Mouse (Mus musculus) cerebellum, adult 2 months (tissue): ENCODE data around the gene Sod1. TPM values are rescaled to one million over a fixed set of nuclear protein-coding genes. Genes with fewer than 3 reads are reported as not detected.
"Not testable (repeated sequence)": the region's sequence is repeated elsewhere in the genome, so short reads cannot be mapped to it uniquely, and the experiment has no call there.

Source experiments
- DNase-seq, 2 experiments: peaks; one replicate each; pipeline ENCODE4 v3.0.0; 2021
- H3K27ac ChIP-seq: fragments of 200-500 bp; 2 replicates; pipeline ENCODE4 v1.5.1; 2012; ENCODE audit warnings: low read length, control low read depth, inconsistent platforms; ENCODE audit not compliant: insufficient read depth
- H3K27me3 ChIP-seq: fragments of 200-500 bp; 2 replicates; pipeline ENCODE4 v1.6.1; 2012; ENCODE audit warnings: inconsistent platforms, mild to moderate bottlenecking, low read length, moderate library complexity; ENCODE audit not compliant: control insufficient read depth, insufficient read depth
- H3K4me1 ChIP-seq: fragments of 200-500 bp; 2 replicates; pipeline ENCODE4 v1.6.1; 2011; ENCODE audit warnings: low read length; ENCODE audit not compliant: control insufficient read depth, insufficient read depth
- H3K4me3 ChIP-seq: fragments of 200-500 bp; replicated peaks from 2 replicates; pipeline ENCODE3; 2011; ENCODE audit warnings: mild to moderate bottlenecking, low read depth, low read length, control low read depth; ENCODE audit not compliant: insufficient read depth
- CTCF ChIP-seq: fragments of 200-500 bp; IDR thresholded peaks from 2 replicates; pipeline ENCODE4 v1.5.1; 2011; ENCODE audit warnings: low read depth, mild to moderate bottlenecking, control low read depth, low read length, moderate library complexity, borderline replicate concordance; ENCODE audit not compliant: insufficient read depth
- POLR2A ChIP-seq: fragments of 200-500 bp; IDR thresholded peaks from 2 replicates; pipeline ENCODE4 v1.6.1; 2011; ENCODE audit warnings: low read length, control low read depth, borderline replicate concordance; ENCODE audit not compliant: insufficient read depth
- WGBS: fragments of 180-500 bp; shearing (Covaris S2); methylation state at CpG from one replicate; pipeline ENCODE4 v1.1.7; 2018; 5-methylcytosine and 5-hydroxymethylcytosine counted together
- polyA plus RNA-seq: library from polyadenylated mRNA; depleted of rRNA; stranded (reverse); fragments of >200 nt; gene quantifications from 2 replicates; pipeline ENCODE4 v1.2.3, GENCODE M21; 2012

Gene Sod1
- polyA plus RNA-seq, 1 experiment: 752 TPM

DNA sequence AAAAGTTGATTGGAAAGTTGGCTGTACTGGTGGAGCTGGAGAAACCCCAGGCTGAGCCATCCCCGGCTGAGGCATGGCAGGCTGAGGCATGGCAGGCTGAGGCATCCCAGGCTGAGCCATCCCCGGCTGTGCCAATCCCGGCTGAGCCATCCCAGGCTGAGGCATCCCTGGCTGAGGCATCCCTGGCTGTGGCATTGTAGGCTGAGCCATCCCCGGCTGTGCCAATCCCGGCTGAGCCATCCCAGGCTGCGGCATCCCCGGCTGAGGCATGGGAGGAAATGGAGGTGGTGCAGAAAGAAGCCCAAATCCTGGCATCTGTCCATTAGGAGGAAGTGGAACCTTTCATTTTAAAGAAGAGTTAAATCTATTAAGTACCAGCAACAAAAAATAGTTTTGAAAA, 29.5 kb downstream of the Sod1 start:
- H3K4me3 ChIP-seq: no peak overlapping the region
- TF ChIP-seq POLR2A: no peak
- no peak for TF ChIP-seq CTCF
- H3K27ac ChIP-seq: no peak overlapping the region
- 18% methylated on average over 7 of the region's 7 CpGs for WGBS
- H3K4me1 ChIP-seq: no peaks in the 10 kb centered on the region
- peak; percentile 26 to 42 for DNase-seq
- H3K27me3 ChIP-seq: no peaks in the 10 kb centered on the region

GRCm38 (mm10) chr16:90251256-90251655, 30.7 kb downstream of the Sod1 start:
- DNase-seq, H3K27ac ChIP-seq, H3K4me3 ChIP-seq, H3K4me1 ChIP-seq, H3K27me3 ChIP-seq: not testable (repeated sequence)
- 92% methylated on average over 3 of the region's 3 CpGs for WGBS

- no peak for DNase-seq
- WGBS: 92% methylated on average over 2 of the region's 2 CpGs
These were observed 32.0 kb downstream of the Sod1 start for GRCm38 (mm10) chr16:90252521-90252920.

DNA sequence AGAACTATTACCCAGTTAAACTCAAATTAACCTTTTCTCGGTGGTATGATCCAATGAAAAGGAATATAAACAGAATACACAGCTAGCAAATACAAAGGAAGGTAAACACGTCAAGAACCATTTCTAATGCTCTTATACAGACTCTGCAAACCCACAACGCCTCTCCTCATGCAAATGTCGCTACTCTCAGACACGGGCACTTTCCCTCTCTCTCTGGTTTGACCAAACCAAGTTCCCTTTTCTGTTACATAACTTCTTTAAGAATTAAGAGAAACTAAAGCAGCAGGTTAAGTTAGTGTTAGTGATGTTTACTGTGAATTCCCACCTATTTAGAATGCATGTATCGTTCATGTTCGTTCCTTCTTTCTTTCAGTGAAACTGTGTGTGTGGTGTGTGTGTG, 38.4 kb downstream of the Sod1 start:
- WGBS: 93% methylated on average over 7 of the region's 7 CpGs
- no peak overlapping the region for H3K27ac ChIP-seq
- TF ChIP-seq CTCF: no peak
- TF ChIP-seq POLR2A: no peak

More at GRCm38 (mm10) chr16:90252521-90252920, 32.0 kb downstream of the Sod1 start:
- H3K27me3 ChIP-seq: no peaks in the 10 kb centered on the region
- H3K4me1 ChIP-seq: no peaks in the 10 kb centered on the region
- no peak overlapping the region for H3K27ac ChIP-seq
- H3K4me3 ChIP-seq: no peak overlapping the region
- TF ChIP-seq CTCF (no peak), POLR2A (no peak)

GRCm38 (mm10) chr16:90259623-90260022, 39.1 kb downstream of the Sod1 start:
- 94% methylated on average over 5 of the region's 5 CpGs for WGBS
- TF ChIP-seq CTCF (no peak), POLR2A (no peak)
- no peak for DNase-seq
- H3K27me3 ChIP-seq: no peaks in the 10 kb centered on the region
- no peak overlapping the region for H3K27ac ChIP-seq
- no peak overlapping the region for H3K4me3 ChIP-seq
- no peaks in the 10 kb centered on the region for H3K4me1 ChIP-seq

More for the DNA sequence above, 38.4 kb downstream of the Sod1 start:
- DNase-seq: no peak
- Histone ChIP-seq H3K4me3 (no peak overlapping the region), H3K27me3 (no peaks in the 10 kb centered on the region), H3K4me1 (no peaks in the 10 kb centered on the region)

- no peaks in the 10 kb centered on the region for H3K27me3 ChIP-seq
- DNase-seq: no peak
- no peaks in the 10 kb centered on the region for H3K4me1 ChIP-seq
- no peak overlapping the region for H3K27ac ChIP-seq
- TF ChIP-seq CTCF (no peak), POLR2A (no peak)
- no peak overlapping the region for H3K4me3 ChIP-seq
- WGBS: 63% methylated on average over 4 of the region's 4 CpGs
These were observed 39.5 kb downstream of the Sod1 start for GRCm38 (mm10) chr16:90260097-90260496.

- Histone ChIP-seq H3K27ac (no peak overlapping the region), H3K4me1 (no peaks in the 10 kb centered on the region), H3K27me3 (no peaks in the 10 kb centered on the region), H3K4me3 (no peak overlapping the region)
- peak; percentile 74 to 80 for DNase-seq
- 32% methylated on average over 2 of the region's 2 CpGs for WGBS
- no peak for TF ChIP-seq CTCF
- TF ChIP-seq POLR2A: no peak
These were observed 41.2 kb downstream of the Sod1 start for GRCm38 (mm10) chr16:90261791-90262190.

DNA sequence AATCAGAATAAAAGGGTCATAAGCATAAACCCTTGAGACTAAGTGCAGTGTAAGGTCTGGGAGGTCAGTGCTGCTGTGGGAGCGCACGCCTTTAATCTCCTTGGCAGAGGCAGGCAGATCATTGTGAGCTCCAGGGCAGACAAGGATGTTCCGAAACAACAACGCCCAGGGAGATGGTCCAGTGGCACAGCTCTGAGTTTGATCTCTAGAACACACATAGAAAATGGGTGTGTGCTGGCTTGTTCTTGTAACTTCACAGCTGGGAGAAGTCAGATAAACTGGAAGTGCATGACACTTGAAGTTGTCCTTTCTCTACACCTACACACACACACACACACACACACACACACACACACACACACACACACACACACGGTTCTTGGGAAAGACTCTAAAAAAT, 43.5 kb downstream of the Sod1 start:
- H3K4me3 ChIP-seq: no peak overlapping the region
- TF ChIP-seq CTCF (no peak), POLR2A (no peak)
- WGBS: 77% methylated on average over 5 of the region's 5 CpGs
- H3K27me3 ChIP-seq: no peaks in the 10 kb centered on the region
- no peak for DNase-seq
- H3K27ac ChIP-seq: no peak overlapping the region
- no peaks in the 10 kb centered on the region for H3K4me1 ChIP-seq

DNA sequence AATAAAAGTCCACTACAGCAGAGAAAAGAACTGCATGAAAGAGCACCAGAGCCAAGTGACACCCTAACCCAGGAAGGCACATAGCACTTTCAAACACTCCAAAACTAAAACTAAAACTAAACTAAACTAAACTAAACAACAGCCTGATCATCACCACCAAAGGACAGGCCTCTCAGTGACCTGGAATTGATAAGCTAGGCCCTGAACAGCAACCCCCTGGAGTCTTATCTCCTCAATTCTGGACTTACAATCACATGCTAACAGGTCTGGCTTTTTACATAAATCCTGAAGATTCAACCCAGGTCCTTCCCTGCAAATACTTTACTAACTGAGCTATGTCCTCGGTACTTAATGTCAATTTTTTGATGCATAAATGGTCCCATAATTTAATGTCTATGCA, 44.6 kb downstream of the Sod1 start:
- 87% methylated on average over 1 of the region's 1 CpGs for WGBS
- Histone ChIP-seq H3K27ac (no peak overlapping the region), H3K27me3 (no peaks in the 10 kb centered on the region), H3K4me3 (no peak overlapping the region), H3K4me1 (no peaks in the 10 kb centered on the region)
- no peak for DNase-seq
- no peak for TF ChIP-seq POLR2A
- TF ChIP-seq CTCF: no peak
